Mouse (Mus musculus) lung, postnatal 10 days (tissue): ENCODE data around the gene Psmf1.
A peak's percentile ranks its signal among the peaks of the same experiment; 100 is the strongest.

ENCODE experiments used
- DNase-seq: peaks from one replicate; pipeline ENCODE4 v3.0.0; 2021

Gene Psmf1

DNA sequence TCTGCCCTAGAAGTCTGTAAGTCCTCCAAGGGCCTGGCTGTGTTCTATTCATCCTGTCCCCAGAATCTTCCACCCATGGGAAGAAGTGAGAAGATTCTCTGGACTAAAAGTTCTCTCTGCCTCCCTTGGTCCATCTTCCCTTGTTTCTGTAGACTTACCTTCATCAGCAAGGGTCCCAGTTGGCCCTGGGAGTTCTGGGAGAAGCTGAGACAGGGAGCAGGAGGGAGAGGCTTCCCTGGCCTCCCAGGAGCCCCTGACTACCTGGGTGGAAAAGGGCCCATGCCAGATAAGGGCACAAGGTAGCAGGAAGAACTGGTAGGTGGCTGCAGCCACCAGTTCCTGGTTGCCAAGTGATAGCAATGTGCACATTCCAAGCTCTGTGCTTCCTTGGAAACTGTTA is at the start of gene Psmf1:
Psmf1 (minus strand) TSS at position 342 of the 400 bp plus-strand sequence.
- no peak for DNase-seq

DNA sequence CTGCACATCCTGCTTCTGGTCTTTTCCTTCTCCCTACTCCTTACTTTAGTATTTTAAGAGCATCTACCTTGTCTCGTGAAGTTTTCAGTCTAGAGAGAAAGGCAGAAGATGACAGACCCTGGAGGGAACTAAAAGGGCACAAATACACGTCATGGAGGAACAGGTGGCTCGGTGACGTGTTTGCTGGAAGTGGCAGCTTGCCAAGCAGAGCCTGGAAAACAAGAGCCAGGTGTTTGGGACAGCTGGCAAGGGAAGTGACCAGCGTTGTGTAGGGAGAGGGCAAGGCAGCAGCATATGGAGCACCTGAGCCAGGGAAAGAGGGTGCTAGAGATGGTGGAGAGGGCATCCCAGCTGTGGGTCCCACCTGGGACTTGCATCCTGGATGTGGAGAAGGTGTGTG is 47.2 kb upstream of the Psmf1 start:
- DNase-seq = no peak

DNA sequence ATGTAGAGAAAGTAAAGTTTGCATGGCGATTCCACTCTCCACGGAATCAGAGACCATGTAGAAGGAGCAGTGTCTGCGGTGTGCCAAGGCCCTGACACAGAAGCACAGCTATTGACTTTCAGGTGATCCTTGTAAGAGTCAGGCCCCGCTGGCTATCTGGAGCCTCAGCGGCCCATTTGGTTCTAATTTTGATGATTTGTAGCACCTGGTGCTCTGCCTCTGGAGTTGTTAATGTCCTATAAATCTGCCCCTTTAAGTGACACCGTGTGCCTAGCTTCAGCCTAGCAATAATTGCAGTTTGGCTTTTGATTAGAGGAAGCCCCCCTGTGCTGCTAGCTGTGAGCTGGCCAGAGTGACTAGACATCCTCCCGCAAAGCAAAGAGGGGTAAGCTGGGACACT is 46.2 kb upstream of the Psmf1 start:
- DNase-seq = no peak

DNA sequence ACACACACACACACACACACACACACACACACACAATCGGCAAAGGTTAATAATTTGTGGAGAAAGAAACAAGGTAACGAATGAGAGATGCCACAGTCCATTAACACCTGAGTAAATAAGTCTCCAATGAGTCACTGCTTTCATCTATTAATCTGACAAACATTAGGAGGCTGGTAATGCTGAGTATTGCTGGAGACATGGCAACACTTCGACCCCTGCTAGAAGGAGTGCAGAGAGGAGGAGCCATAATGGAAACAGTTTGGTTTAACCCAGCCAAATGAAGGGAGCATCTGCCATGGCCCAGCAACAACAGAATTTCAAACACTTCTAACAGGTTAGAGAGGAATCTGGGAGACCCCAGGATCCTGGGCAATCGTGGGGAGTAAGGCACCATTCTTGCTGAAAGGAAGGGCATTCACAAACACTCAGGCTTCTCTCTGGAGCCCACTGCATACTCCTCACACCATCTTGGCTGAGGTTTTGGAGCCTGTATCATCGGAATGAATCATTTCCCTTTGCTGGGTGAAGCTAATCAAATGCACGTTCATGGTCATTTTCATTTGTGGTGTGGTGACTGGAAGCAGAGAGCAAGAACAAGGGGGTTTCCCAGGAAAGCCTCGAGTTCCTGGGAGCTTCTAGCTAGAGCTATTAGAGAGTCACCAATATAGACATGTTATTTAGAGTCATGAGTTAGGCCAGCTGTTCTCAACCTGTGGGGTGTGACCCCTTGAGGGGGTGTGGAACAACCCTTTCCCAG is 44.4 kb upstream of the Psmf1 start:
- DNase-seq = no peak

DNA sequence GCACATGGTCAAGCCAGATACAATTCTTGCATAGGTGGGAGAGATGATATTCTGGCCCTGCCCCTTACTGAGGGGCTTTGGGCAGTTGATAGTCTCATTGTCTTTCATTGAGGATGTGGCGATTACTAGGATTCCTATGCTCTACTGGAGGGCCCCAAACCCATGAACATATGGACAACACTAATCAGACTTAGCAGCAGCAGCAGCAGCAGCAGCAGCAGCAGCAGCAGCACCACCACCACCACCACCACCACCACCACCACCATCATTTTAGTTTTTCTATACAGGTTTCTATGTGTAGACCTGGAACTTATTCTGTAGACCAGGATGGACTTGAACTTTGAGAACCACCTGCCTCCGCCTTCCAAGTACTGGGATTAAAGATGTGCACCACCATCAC is 39.5 kb upstream of the Psmf1 start:
- no peak for DNase-seq

DNA sequence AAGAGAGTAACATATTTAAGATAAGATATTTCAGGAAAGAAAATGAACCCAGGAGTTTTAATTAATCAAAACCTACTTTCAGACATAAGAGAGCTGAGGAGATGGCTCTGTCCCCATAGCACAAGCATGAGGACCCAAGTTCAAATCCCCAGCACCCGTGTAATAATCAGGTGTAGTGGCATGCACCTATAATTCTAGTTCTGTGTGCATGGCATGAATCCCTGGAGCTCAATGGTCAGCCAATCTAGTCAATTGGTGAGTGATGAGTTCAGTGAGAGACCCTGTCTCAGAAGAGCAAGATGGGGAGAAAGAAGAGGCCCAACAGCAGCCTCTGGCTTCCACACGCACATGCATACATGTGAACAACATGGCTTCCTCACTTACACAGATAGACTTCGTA is 33.4 kb upstream of the Psmf1 start:
- DNase-seq = no peak

DNA sequence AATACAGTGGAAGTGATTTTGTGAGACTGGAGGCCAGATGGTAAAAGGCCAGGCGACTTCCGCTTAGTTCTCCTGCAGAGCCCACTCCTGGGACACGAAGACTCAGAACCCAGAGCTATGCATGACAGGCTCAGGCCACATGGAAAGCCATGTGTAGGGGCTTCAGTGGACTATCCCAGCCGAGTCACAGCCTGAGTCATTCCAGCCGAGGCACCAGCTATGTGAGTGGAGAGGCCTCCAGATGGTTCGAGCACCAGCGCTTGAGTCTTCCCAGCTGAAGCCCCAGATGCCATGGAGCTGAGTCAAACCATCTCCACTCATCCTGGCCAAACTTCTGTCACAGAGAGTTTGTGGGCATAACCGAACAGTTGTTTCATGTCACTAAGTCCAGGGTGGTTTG is 29.5 kb upstream of the Psmf1 start:
- peak; percentile 53 for DNase-seq

DNA sequence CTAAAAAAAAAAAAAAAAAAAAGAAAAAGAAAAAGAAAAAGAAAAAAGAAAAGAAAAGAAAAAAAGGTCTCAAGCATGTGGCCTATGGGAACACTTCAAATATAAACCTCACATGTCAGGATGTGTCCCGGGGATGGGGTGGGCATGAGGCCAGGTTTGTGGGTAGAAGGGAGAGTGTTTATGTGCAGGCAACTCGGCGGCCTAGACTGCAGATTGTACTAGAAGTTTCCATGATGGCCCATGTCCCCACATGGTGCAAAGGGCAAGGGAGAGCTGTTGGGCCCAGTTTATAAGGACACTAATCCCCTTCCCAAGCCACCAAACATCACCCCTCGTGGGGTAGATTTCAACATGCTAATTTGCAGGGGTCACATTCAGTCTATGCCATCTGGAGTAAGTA is 28.2 kb upstream of the Psmf1 start:
- DNase-seq = peak; percentile 21

DNA sequence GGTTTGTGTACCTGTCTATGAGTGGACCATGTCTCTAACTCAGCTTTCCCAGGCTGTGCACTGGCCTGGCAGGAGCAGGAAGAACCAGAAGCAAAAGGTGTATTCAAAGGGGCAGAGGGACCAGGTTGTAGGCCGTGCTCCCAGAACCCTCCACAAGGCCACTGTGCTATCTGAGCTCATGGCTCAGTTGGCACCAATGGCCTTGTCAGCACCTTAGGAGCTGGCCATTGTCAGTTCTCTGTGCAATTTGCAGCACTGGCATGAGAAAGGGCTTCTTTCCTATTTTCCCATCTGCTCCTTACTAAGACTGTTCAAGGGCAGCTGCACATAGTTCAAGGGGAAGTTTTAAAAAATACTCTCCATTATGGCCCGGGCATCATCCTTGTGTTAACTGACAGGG is 20.6 kb upstream of the Psmf1 start:
- no peak for DNase-seq

DNA sequence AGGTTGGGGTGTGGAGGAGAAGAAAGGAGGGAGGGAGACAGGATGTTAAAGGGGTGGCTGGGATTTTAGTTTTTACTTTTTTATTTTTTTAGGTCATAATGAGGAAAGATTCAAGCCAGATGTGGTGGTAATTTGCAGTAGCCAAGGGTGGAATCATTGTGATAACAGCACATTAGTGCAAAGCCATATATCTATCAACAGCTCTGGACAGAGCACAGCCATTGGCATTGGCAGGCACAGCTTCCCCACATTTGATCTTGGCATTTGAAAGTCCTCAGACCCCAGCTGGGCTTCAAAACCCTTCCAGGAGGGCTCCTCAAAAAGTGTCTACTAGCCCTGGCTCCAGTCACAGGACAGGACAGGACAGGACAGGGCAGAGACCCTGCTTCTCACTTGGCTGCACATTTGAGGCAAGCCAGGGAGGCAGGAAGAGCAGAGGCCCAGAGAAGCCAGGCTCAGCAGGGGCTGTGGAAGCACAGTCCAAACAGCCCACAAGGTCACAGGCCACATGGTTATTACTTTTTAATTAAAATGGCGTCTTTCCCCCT is 14.9 kb upstream of the Psmf1 start:
- peak; percentile 16 for DNase-seq

DNA sequence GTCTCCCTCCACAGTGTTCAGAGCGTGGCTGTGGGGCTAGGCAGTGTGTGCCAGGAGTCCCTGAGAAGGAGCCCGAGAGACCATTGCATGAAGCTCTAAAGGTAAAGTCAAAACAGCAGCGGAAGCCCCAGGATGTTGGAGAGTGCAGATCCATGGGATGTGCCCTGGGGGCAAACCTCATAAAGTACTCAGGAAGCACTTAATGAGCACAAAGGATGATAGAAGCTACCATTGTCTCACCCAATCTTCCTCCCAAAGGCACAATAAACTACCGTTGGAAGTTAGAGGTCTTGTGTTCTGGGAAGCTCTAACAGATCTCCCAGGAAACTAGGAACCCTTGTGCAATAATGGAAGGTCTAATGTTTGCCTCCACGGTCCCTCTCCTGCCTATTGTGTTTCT is 13.5 kb upstream of the Psmf1 start:
- no peak for DNase-seq

DNA sequence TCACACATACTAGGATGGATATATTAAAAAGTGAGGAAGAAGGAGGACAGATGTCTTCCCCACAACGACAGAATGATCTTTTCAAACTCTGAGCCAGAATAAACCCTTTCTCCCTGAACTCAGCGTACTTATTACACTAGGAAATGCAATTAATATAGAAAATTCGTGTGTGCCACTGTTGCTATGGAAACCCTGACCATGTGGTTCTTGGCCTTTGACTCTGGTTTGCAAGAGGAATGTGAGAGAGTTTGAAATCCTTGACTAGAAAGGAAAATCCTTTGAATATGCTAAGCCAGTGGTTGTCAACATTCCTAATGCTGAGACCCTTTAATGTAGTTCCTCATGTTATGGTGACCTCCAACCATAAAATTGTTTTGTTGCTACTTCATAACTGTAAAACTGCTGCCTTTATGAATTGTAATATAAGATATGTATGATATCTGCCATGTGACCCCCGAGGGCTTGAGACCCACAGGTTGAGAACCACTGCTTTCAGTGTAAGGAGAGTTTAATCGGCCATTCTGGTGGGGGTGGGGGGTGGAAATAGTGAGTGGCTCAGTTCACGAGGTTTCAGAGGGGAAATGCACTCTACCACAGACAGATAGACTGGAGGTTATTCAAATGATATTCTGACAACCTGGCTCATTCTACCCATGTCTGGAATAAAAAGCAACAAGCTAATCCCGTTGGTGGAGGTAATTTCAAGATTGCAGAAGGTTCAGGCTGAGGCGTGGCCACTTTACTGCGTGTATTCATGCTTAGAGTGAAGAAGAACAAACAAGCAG is 12.5 kb upstream of the Psmf1 start:
- peak; percentile 43 for DNase-seq

DNA sequence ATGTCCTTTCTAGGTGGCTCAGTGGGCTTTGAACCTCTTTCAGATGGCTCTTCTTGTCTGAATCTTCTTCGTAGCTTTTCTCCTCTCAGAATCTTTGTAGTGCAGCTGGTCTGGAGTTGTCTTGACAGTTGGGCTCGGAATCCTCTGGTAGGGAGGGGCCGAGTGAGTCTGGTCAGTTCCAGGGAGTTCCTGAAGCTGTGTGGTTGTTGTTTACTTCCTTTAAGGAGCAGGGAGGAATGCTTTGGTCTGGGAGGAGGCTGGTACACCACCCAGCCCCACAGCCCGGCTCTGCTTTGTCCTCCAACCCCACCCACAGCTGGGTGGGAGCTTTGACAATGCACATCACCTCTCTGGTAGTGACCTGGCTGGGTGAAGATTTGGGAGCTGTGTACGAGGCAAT is 7.3 kb upstream of the Psmf1 start:
- DNase-seq = no peak

DNA sequence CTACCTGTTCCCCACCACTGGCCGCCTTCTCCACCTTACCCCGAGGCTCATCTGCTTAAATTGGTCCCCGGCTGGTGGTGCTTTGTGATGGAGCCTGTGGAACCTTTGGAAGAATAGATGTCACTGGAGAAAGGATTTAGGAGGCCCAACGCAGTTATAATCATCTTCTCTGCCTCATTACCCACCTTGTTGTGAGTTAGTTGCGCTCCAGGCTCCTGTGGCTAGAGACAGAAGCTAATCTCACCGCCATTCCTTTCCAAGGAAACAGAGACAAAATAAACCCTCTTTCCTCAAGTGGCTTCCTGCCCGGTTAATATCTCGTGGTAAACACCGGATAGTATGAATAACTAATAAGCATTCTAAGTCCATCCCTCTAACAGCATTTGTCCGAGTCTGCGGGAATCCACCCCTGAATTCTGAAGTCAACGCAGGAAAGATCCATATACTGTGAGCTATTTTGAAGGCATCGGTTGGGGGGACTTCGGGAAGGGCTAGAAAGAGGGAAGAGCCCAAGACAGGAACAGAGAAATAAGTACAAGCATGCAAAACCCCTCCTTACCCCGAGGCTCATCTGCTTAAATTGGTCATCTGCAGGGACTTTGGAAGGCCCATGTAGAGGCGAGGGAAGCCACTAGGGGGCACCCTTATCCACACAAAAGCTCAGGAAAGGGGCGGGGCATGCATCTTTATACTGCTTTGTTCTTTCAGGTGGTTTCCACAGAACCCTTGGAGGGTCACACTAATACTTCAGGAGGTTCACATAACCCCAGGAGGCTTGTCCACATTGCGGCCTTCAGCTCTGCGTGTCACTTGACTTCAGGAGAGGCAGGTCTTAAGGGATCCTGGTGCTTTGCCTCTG is 4.1 kb upstream of the Psmf1 start:
- peak; percentile 78 for DNase-seq

DNA sequence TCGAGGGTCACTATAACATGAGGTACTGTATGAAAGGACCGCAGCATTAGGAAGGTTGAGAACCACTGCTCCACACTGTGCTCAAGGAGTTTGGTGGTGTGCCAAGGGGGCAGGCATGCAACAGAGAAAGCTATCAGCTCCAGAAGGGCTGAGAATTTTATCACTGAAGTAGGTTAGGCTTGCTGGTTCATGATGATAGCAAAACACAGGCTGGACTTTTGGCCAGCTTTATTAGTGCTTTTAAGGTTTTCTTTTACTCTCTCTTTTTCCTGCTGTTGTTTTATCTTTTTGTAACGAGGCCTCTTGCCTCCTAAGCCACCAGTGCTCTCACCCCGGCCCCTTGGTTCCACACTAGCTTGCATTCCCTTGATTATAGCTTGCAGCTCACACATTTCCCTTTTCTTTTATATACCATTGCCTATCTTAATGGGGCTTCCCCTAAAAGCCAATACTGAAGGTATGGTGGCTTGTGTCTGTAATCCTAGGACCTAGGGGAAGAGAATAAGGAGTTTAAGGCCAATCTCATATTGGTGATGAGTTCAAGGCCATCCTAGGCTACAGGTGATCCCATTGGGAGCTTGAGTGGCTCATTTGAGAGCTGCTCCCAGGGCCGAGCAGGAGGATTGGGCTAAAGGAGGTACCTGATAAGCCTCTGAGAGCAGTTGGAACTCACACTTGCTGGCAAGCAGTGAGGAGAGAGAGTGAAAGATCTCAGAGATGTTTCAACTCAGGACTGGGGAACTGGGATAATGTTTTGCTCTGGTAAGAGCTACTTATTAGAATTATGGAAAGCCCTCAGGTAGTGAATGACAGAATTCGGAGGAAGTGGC is 921 bp downstream of the Psmf1 start:
- no peak for DNase-seq

DNA sequence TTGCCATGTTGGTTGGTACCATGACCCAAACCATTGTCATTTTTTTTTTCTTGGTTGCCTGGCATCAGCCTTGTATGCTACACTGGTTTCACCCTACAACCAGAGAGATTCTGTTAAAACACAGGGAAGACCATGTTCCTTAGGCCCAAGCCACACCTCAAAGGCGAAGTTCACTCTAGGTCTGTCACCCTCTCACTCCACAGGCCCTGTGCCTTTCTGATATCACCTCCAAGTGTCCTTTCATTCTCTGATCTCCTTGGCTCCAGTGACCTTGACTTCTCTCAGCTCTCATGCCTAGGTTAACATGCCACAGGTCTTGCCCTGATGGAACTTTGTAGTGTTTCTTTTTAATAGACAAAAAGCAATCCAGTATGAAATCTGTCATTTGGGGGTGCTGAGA is 1.9 kb downstream of the Psmf1 start:
- no peak for DNase-seq

DNA sequence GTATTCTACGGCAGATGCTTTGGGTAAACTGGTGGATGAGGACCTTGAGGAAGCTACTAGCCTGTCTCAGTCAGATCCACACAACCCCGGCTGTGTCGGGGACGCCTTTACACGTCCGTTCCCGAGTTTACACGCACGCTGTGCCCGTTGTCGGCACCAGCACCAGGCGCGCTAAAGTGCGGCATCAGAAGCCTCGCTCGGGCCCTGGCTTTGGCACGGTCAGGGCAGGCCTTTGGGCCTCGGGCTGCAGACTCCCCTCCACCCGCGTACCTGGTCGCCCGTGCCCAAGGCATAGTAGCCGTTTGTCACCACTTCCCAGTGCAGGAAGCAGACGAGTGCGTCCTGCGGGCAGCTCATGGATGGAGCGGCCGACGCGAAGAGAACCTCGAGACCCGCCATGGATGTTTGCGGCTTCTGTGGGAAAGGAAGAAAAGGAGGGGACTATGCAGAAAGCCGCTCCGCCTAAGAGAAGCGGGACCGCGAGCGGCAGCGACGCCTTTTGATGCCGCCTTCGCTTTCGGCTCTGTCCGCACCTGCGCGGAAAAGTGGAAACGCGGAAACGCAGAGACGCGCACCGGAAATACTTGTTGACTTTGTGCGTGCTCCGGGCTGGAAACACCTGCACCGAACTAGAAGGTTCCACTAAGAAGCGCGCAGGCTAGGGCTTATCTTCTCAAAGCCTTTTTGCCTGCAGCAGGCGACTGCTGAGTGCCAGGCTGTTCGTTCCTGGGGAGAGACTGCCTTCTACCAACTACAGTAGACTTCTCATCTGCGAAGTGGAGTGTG is 3.1 kb downstream of the Psmf1 start:
- DNase-seq = peak; percentile 91

DNA sequence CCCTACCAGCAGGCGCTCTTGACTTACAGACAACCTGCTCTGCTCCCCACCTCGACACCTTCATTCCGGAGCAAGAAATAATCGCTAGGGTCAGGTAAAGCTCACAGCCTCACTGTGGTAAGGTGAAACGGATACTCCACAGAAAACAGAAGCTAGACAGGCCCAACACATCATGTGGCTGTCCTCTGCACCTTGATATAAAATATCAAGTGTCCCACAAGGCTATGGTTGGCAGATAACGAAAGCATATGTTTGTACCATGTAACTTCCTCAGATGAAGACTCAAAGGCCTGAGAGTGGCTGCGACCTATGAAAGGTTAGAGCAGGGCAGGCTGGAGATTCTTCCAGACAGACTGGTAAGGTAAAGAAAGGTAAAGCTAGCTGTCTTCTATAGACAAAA is 4.5 kb downstream of the Psmf1 start:
- DNase-seq = no peak

DNA sequence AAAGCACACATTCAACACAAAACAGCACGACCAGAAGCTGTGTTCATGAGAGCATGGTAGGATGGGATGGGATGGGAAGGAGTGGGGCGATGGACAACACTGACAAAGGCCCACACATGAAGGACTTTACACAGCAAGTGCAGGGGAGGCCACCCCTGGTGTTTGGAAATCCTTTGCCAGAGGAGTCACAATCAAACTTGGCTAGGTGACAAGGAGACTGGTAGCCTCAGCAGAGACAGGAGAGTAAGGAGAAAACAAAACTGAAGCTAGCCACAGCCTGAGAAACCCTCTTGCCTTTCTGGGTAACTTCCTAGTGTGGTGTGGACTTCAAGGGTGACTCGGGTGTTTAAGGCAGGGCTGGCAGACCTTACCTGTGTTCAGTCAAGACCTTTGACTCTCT is 4.9 kb downstream of the Psmf1 start:
- no peak for DNase-seq

DNA sequence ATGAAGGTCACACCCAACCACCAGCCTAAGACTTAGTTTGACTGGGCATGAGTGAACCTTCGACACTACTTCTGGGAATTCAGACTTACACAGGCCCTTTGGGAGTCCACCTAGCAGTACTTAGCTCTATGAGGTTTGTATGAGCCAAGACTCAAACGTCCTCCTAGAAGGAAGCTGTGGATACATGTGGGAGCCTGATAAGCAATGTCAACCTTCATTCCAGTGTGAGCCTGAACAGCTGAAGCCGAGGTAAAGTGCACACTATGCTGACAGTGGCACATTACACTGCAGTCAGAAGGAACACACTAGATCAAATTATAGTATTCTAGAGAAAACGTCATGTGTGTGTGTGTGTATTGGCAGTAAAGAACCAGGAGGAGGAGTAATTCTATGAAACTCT is 5.5 kb downstream of the Psmf1 start:
- DNase-seq = no peak

DNA sequence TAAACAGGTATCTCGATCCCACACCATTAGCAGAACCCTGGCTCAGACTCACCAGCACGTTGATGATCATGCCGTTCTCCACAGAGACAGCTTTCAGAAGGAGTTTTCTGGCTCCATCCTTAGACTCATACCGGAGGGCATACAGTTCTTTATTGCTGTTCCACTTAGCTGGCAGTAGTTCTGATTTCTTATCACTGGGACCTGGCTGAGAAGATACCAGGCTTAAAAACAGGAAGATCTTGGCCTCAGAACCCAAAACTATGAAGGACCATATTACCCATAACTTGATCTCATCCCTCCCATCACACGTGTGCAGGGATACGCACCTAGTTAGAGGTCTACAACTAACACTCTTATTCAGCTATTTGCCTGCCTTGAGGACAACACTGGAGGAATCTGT is 8.6 kb downstream of the Psmf1 start:
- no peak for DNase-seq
